Mouse (Mus musculus): ENCODE results near the gene Erg28. TPM values are rescaled to one million over a fixed set of nuclear protein-coding genes. Genes with fewer than 3 reads are reported as not detected.

Erg28 gene
- total and polyA plus RNA-seq, 2 experiments from 2014 or later = 68.1 to 118 TPM

- TF ChIP-seq CTCF (IDR thresholded peaks at IDR 0.05; ENCODE audit: low read depth) = no peak
- Histone ChIP-seq H3K9ac (no peak overlapping the region), H3K9me3 (ENCODE audit: low read length) (no peaks in the 10 kb centered on the region), H3K27ac (ENCODE audit: low read depth, low read length) (no peak overlapping the region), H3K4me2 (ENCODE audit: low read depth) (no peak overlapping the region), H3K36me3 (ENCODE audit: insufficient read depth) (no peaks in the 10 kb centered on the region), H3K27me3 (ENCODE audit: insufficient read depth, low read length) (no peaks in the 10 kb centered on the region), H3K4me1 (ENCODE audit: insufficient read depth) (no peaks in the 10 kb centered on the region), H3K4me3 (ENCODE audit: low read depth, low read length) (no peak overlapping the region)
- ATAC-seq = no peak
- no peak for DNase-seq
- 74% methylated on average over 3 of the region's 3 CpGs for WGBS
Observed at GRCm38 (mm10) chr12:85771356-85771755, 53.0 kb downstream of the Erg28 start.

GRCm38 (mm10) chr12:85767750-85768149 lies 56.6 kb downstream of the Erg28 start:
- H3K4me3 ChIP-seq (ENCODE audit: low read depth, low read length) = no peak overlapping the region
- no peaks in the 10 kb centered on the region for H3K4me1 ChIP-seq (ENCODE audit: insufficient read depth)
- WGBS = 42% methylated on average over 4 of the region's 4 CpGs
- H3K4me2 ChIP-seq (ENCODE audit: low read depth) = no peak overlapping the region
- no peaks in the 10 kb centered on the region for H3K27me3 ChIP-seq (ENCODE audit: insufficient read depth, low read length)
- TF ChIP-seq CTCF (IDR thresholded peaks at IDR 0.05; ENCODE audit: low read depth) = no peak
- H3K9me3 ChIP-seq (ENCODE audit: low read length) = no peaks in the 10 kb centered on the region
- no peak overlapping the region for H3K9ac ChIP-seq
- ATAC-seq = no peak
- H3K36me3 ChIP-seq (ENCODE audit: insufficient read depth) = no peaks in the 10 kb centered on the region
- H3K27ac ChIP-seq (ENCODE audit: low read depth, low read length) = no peak overlapping the region
- DNase-seq = no peak

GRCm38 (mm10) chr12:85766287-85766686 lies 58.1 kb downstream of the Erg28 start:
- no peak for TF ChIP-seq CTCF (IDR thresholded peaks at IDR 0.05; ENCODE audit: low read depth)
- H3K4me3 ChIP-seq (ENCODE audit: low read depth, low read length) = no peak overlapping the region
- no peaks in the 10 kb centered on the region for H3K4me1 ChIP-seq (ENCODE audit: insufficient read depth)
- no peak for DNase-seq
- no peak overlapping the region for H3K9ac ChIP-seq
- H3K9me3 ChIP-seq (ENCODE audit: low read length) = no peaks in the 10 kb centered on the region
- no peaks in the 10 kb centered on the region for H3K36me3 ChIP-seq (ENCODE audit: insufficient read depth)
- H3K4me2 ChIP-seq (ENCODE audit: low read depth) = no peak overlapping the region
- no peaks in the 10 kb centered on the region for H3K27me3 ChIP-seq (ENCODE audit: insufficient read depth, low read length)
- ATAC-seq = no peak
- H3K27ac ChIP-seq (ENCODE audit: low read depth, low read length) = no peak overlapping the region
- 84% methylated on average over 3 of the region's 3 CpGs for WGBS

Other genes starting within 250 kb of the Erg28 start
- 10.4 and 17.2 TPM in 2 replicates for gene Jdp2, start 225.5 kb downstream of the Erg28 start, total RNA-seq (2014; rRNA removed)
- 0.24 and 0.60 TPM in 2 replicates for gene Jdp2, start 225.5 kb downstream of the Erg28 start, polyA plus RNA-seq (2015; fragmentation: Nextera tagmentation; extraction: Ambion mirVana)
- 0.77 TPM in 1 of 2 replicates, not detected in the other for gene Batf, start 137.9 kb downstream of the Erg28 start, total RNA-seq (2014; rRNA removed)
- 0.65 and 1.3 TPM in 2 replicates for gene Batf, start 137.9 kb downstream of the Erg28 start, polyA plus RNA-seq (2015; fragmentation: Nextera tagmentation; extraction: Ambion mirVana)
- gene Flvcr2, start 78.0 kb downstream of the Erg28 start, total RNA-seq (2014; rRNA removed) = 5.5 and 6.9 TPM in 2 replicates
- gene Flvcr2, start 78.0 kb downstream of the Erg28 start, polyA plus RNA-seq (2015; fragmentation: Nextera tagmentation; extraction: Ambion mirVana) = 3.4 and 4.0 TPM in 2 replicates
- gene Ttll5, start 109 bp upstream of the Erg28 start, total RNA-seq (2014; rRNA removed) = 13.2 and 17.5 TPM in 2 replicates
- gene Ttll5, start 109 bp upstream of the Erg28 start, polyA plus RNA-seq (2015; fragmentation: Nextera tagmentation; extraction: Ambion mirVana) = 8.2 and 11.1 TPM in 2 replicates